Mouse (Mus musculus): ENCODE measurements around the gene Cdc42se2.

DNA sequence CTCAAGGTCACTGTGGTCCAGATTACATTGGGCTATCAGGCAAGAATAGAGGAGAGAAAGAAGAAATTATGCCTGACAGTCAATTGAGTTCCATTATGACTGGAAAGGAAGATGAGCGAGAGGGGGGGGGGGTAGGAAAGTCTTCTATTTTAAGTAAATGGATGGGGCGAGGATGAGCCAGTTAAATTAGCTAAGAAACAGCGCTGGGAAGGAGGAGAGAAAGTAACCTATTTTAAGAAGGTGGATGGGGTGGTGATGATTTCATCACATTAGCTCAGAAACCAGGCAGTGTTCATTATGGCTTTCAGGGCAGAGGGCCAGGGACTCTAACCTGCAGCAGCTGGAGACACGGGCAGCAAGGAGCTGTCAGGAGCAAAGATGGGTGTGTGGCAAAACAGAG, 36.0 kb upstream of the Cdc42se2 start:
- TF ChIP-seq POLR2A (IDR thresholded peaks at IDR 0.05; ENCODE audit: low read depth, low read length), result no peak
- no peak for TF ChIP-seq CTCF (IDR thresholded peaks at IDR 0.05; ENCODE audit: borderline replicate concordance, insufficient read depth, low read length)

All from embryonic fibroblast, embryonic 13.5 days (primary cell).